Mouse (Mus musculus) brown adipose tissue, adult 24 weeks (tissue): ENCODE results near the gene Gm14226. TPM values are rescaled to one million over a fixed set of nuclear protein-coding genes. Genes with fewer than 3 reads are reported as not detected.
"Not testable (repeated sequence)": the region's sequence is repeated elsewhere in the genome, so short reads cannot be mapped to it uniquely, and the experiment has no call there.

ENCODE experiments used
- H3K27ac ChIP-seq: fragments of 200-500 bp; replicated peaks from 2 replicates; pipeline ENCODE4 v1.5.1; 2012; ENCODE audit warnings: low read depth, mild to moderate bottlenecking, low read length
- H3K4me1 ChIP-seq: fragments of 200-500 bp; 2 replicates; pipeline ENCODE4 v1.6.1; 2012; ENCODE audit warnings: low read length, mixed read lengths; ENCODE audit not compliant: control insufficient read depth, insufficient read depth, insufficient read length
- H3K4me3 ChIP-seq: fragments of 200-500 bp; 2 replicates; pipeline ENCODE4 v1.5.1; 2012; ENCODE audit warnings: low read depth, mild to moderate bottlenecking, low read length, moderate library complexity; ENCODE audit not compliant: insufficient read depth
- polyA plus RNA-seq: library from polyadenylated mRNA; stranded (reverse); fragments of >200 nt; gene quantifications from 2 replicates; pipeline ENCODE4 v1.2.4, GENCODE M21; 2012; ENCODE audit not compliant: missing spikeins, insufficient read depth, insufficient read length

The Gm14226 gene
- polyA plus RNA-seq, 1 experiment, result not detected

GRCm38 (mm10) chr2:155030831-155031230, 12.8 kb downstream of the Gm14226 start:
- H3K4me3 ChIP-seq, result no peak overlapping the region
- H3K27ac ChIP-seq, result no peak overlapping the region
- H3K4me1 ChIP-seq, result no peaks in the 10 kb centered on the region

- H3K27ac ChIP-seq, result no peak overlapping the region
- H3K4me1 ChIP-seq, result no peaks in the 10 kb centered on the region
- no peak overlapping the region; the same call in 1 of the 2 replicates for H3K4me3 ChIP-seq
Observed at GRCm38 (mm10) chr2:155032938-155033710, 15.1 kb downstream of the Gm14226 start.

GRCm38 (mm10) chr2:155039956-155040355, 21.9 kb downstream of the Gm14226 start:
- no peaks in the 10 kb centered on the region for H3K4me1 ChIP-seq
- no peak overlapping the region for H3K4me3 ChIP-seq
- H3K27ac ChIP-seq, result no peak overlapping the region

GRCm38 (mm10) chr2:155044542-155044941, 26.5 kb downstream of the Gm14226 start:
- H3K4me3 ChIP-seq, result no peak overlapping the region
- no peaks in the 10 kb centered on the region for H3K4me1 ChIP-seq
- no peak overlapping the region for H3K27ac ChIP-seq

GRCm38 (mm10) chr2:155045075-155045474, 27.0 kb downstream of the Gm14226 start:
- Histone ChIP-seq H3K27ac (no peak overlapping the region), H3K4me1 (peaks cover 1% of the 10 kb centered on the region; the same call in 1 of the 2 replicates)

GRCm38 (mm10) chr2:155046803-155047202, 28.7 kb downstream of the Gm14226 start:
- no peak overlapping the region for H3K27ac ChIP-seq

More at GRCm38 (mm10) chr2:155045075-155045474, 27.0 kb downstream of the Gm14226 start:
- no peak overlapping the region for H3K4me3 ChIP-seq

GRCm38 (mm10) chr2:155047452-155048178, 29.5 kb downstream of the Gm14226 start:
- H3K4me3 ChIP-seq, result no peak overlapping the region
- peaks cover 4% of the 10 kb centered on the region; the same call in 1 of the 2 replicates for H3K4me1 ChIP-seq
- H3K27ac ChIP-seq, result no peak overlapping the region

More at GRCm38 (mm10) chr2:155046803-155047202, 28.7 kb downstream of the Gm14226 start:
- no peak overlapping the region for H3K4me3 ChIP-seq
- peaks cover 4% of the 10 kb centered on the region; the same call in 1 of the 2 replicates for H3K4me1 ChIP-seq

- Histone ChIP-seq H3K4me1 (peaks cover 4% of the 10 kb centered on the region; the same call in 1 of the 2 replicates), H3K27ac (peak overlapping the region; percentile 76)
Observed at GRCm38 (mm10) chr2:155050108-155050503, 32.0 kb downstream of the Gm14226 start.

GRCm38 (mm10) chr2:155050504-155051236, 32.6 kb downstream of the Gm14226 start:
- peak overlapping the region; percentile 72 for H3K4me3 ChIP-seq
- peak overlapping the region; percentile 76 for H3K27ac ChIP-seq
- peaks cover 6% of the 10 kb centered on the region; the same call in 1 of the 2 replicates for H3K4me1 ChIP-seq

More at GRCm38 (mm10) chr2:155050108-155050503, 32.0 kb downstream of the Gm14226 start:
- peak overlapping the region; percentile 72 for H3K4me3 ChIP-seq

GRCm38 (mm10) chr2:155051622-155052351, 33.7 kb downstream of the Gm14226 start:
- peaks cover 11% of the 10 kb centered on the region; the same call in 1 of the 2 replicates for H3K4me1 ChIP-seq
- no peak overlapping the region for H3K27ac ChIP-seq
- H3K4me3 ChIP-seq, result no peak overlapping the region

GRCm38 (mm10) chr2:155052681-155053080, 34.6 kb downstream of the Gm14226 start:
- peaks cover 11% of the 10 kb centered on the region; the same call in 1 of the 2 replicates for H3K4me1 ChIP-seq
- no peak overlapping the region for H3K4me3 ChIP-seq
- H3K27ac ChIP-seq, result no peak overlapping the region

- not testable (repeated sequence) for H3K4me3 ChIP-seq, H3K27ac ChIP-seq
- peaks cover 11% of the 10 kb centered on the region; the same call in 1 of the 2 replicates for H3K4me1 ChIP-seq
Observed at GRCm38 (mm10) chr2:155053512-155053911, 35.4 kb downstream of the Gm14226 start.

- H3K27ac ChIP-seq, result no peak overlapping the region
- no peak overlapping the region for H3K4me3 ChIP-seq
- H3K4me1 ChIP-seq, result peaks cover 11% of the 10 kb centered on the region; the same call in 1 of the 2 replicates
Observed at GRCm38 (mm10) chr2:155054672-155055071, 36.6 kb downstream of the Gm14226 start.

- no peak overlapping the region for H3K4me3 ChIP-seq
- no peak overlapping the region for H3K27ac ChIP-seq
Observed at GRCm38 (mm10) chr2:155056076-155056578, 38.1 kb downstream of the Gm14226 start.

More at GRCm38 (mm10) chr2:155056076-155056578, 38.1 kb downstream of the Gm14226 start:
- H3K4me1 ChIP-seq, result peaks cover 7% of the 10 kb centered on the region; the same call in 1 of the 2 replicates
